Mouse (Mus musculus): ENCODE measurements at regions not wholly inside any gene's neighbourhood (a gene's known extent, or its start where the extent isn't known, plus 50 kb on each side); places are given as distances from the start of the nearest gene placed in this dataset.
"Not testable (repeated sequence)": the region's sequence is repeated elsewhere in the genome, so short reads cannot be mapped to it uniquely, and the experiment has no call there.

DNA sequence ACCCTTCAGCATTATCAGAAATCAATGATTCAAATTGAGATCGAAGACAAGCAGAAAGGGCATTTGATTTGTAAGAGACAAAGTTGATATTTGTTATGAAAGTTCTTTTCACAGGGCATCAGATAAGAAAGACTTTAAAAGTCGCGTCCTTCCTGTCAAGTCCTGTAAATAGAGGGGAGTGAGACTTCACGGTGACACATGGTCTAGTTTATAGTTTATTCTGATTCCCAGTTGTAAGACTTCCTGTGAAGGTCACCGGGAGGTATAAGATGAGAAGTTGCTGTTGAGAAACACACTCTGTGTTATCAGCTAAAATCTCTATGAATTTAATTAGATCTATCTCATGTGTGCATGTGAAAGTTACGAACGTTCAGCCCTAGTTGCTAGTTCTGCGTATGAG is 103.8 kb upstream of the Nrip1 start:
- H3K27me3 ChIP-seq (ENCODE audit: insufficient read depth, low read length): no peaks in the 10 kb centered on the region
- TF ChIP-seq CTCF (conservative IDR thresholded peaks at IDR 0.05; ENCODE audit: low read length): no peak
- TF ChIP-seq NANOG (IDR thresholded peaks at IDR 0.05; ENCODE audit: borderline replicate concordance, low read length): no peak
- no peak for TF ChIP-seq POU5F1 (IDR thresholded peaks at IDR 0.05; ENCODE audit: borderline replicate concordance, low read length)
- H3K4me3 ChIP-seq (replicated peaks; ENCODE audit: low read length): no peak overlapping the region
- H3K9me3 ChIP-seq (ENCODE audit: low read length): peaks cover 3% of the 10 kb centered on the region; the same call in 1 of the 2 replicates
- H3K36me3 ChIP-seq (ENCODE audit: insufficient read depth, low read length): no peaks in the 10 kb centered on the region
- H3K4me1 ChIP-seq (replicated peaks; ENCODE audit: low read depth, low read length): no peaks in the 10 kb centered on the region

DNA sequence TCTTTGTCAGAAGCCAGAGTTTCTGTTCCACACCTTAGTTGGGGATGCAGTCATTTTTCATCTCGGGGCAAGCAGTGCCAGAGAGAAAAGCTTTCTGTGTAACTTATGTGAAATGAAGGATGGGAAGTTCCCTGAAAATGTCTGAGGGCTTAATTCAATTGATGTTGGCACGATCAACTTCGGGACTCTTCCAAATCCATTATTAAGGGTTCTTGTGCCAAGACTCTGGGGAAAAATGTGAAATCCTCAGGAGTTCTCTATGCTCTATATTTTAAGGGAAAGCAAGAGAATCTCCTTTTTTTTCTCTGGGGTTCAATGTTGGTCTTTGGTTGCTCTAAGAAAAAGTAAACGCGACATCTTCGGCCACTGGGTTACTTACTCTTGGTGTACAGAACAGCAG is 100.9 kb upstream of the Nrip1 start:
- H3K27me3 ChIP-seq (ENCODE audit: insufficient read depth, low read length): no peaks in the 10 kb centered on the region
- no peaks in the 10 kb centered on the region for H3K36me3 ChIP-seq (ENCODE audit: insufficient read depth, low read length)
- H3K9me3 ChIP-seq (ENCODE audit: low read length): no peaks in the 10 kb centered on the region
- no peaks in the 10 kb centered on the region for H3K4me1 ChIP-seq (replicated peaks; ENCODE audit: low read depth, low read length)
- TF ChIP-seq CTCF (conservative IDR thresholded peaks at IDR 0.05; ENCODE audit: low read length) (no peak), NANOG (IDR thresholded peaks at IDR 0.05; ENCODE audit: borderline replicate concordance, low read length) (no peak), POU5F1 (IDR thresholded peaks at IDR 0.05; ENCODE audit: borderline replicate concordance, low read length) (no peak)
- no peak overlapping the region for H3K4me3 ChIP-seq (replicated peaks; ENCODE audit: low read length)

DNA sequence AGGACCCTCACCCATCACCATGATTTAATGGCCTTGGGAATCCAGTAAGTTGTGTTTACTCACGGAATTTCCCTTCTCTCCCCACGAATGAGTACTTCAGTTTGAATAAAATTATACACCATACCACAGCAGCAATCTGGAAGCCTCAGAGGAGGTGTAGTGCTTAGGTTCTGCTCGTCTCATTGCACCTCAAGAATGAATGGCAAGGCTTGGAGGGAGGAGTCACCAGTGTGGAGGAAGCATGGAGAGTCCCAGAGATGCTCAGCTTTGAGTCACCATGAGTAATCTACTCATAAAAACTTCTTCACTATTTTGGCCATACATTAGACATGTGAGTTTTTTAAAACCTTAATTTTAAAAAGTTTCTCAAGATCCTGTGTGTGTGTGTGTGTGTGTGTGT is 98.8 kb upstream of the Nrip1 start:
- TF ChIP-seq CTCF (conservative IDR thresholded peaks at IDR 0.05; ENCODE audit: low read length): no peak
- TF ChIP-seq POU5F1 (IDR thresholded peaks at IDR 0.05; ENCODE audit: borderline replicate concordance, low read length): no peak
- TF ChIP-seq NANOG (IDR thresholded peaks at IDR 0.05; ENCODE audit: borderline replicate concordance, low read length): no peak
- Histone ChIP-seq H3K4me3 (replicated peaks; ENCODE audit: low read length) (no peak overlapping the region), H3K9me3 (ENCODE audit: low read length) (peaks cover 4% of the 10 kb centered on the region; the same call in 1 of the 2 replicates), H3K27me3 (ENCODE audit: insufficient read depth, low read length) (no peaks in the 10 kb centered on the region), H3K4me1 (replicated peaks; ENCODE audit: low read depth, low read length) (no peaks in the 10 kb centered on the region), H3K36me3 (ENCODE audit: insufficient read depth, low read length) (no peaks in the 10 kb centered on the region)

DNA sequence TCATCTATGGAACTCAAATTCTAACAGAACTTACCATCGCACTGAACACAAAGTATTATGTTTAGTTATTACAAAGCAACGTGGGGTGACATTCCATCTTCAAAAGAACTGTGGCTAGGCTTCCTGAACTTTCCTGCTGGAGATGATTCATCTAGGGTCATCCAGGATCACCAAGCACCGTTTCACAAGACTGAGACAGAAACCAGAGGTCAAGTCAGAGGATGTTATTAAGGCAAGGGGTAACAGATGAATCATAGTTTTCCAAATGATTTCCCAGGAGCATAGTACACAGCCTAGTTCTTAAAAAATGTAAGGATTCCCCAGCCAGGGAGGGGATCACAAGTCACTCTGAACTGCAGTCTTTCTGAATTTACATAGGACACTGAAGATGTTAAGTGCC is 97.5 kb upstream of the Nrip1 start:
- Histone ChIP-seq H3K4me1 (replicated peaks; ENCODE audit: low read depth, low read length) (no peaks in the 10 kb centered on the region), H3K4me3 (replicated peaks; ENCODE audit: low read length) (no peak overlapping the region), H3K27me3 (ENCODE audit: insufficient read depth, low read length) (no peaks in the 10 kb centered on the region), H3K36me3 (ENCODE audit: insufficient read depth, low read length) (no peaks in the 10 kb centered on the region), H3K9me3 (ENCODE audit: low read length) (peaks cover 4% of the 10 kb centered on the region; the same call in 1 of the 2 replicates)
- no peak for TF ChIP-seq NANOG (IDR thresholded peaks at IDR 0.05; ENCODE audit: borderline replicate concordance, low read length)
- TF ChIP-seq POU5F1 (IDR thresholded peaks at IDR 0.05; ENCODE audit: borderline replicate concordance, low read length): no peak
- TF ChIP-seq CTCF (conservative IDR thresholded peaks at IDR 0.05; ENCODE audit: low read length): no peak

DNA sequence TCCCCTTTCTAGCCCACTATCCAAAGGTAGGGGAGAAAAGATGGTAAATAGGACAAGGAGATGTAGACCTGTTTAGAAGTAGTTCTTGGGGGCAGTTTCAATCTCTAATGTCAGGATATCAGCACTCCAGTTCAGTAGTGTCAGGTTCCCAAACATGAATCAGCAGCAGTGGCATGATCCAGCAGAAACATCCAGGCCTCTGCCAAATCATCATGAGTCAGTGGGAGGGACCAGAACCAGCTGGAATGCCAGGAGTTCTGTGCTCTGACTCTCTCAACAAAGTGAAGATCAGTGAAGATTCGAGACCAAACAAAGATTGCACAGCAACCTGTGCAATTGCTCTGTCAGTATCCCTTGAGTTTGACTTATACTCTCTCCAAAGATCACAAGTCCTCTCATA is 85.9 kb upstream of the Nrip1 start:
- Histone ChIP-seq H3K4me3 (replicated peaks; ENCODE audit: low read length) (no peak overlapping the region), H3K36me3 (ENCODE audit: insufficient read depth, low read length) (no peaks in the 10 kb centered on the region), H3K27me3 (ENCODE audit: insufficient read depth, low read length) (no peaks in the 10 kb centered on the region), H3K4me1 (replicated peaks; ENCODE audit: low read depth, low read length) (no peaks in the 10 kb centered on the region), H3K9me3 (ENCODE audit: low read length) (peaks cover 15% of the 10 kb centered on the region)
- TF ChIP-seq NANOG (IDR thresholded peaks at IDR 0.05; ENCODE audit: borderline replicate concordance, low read length) (no peak), CTCF (conservative IDR thresholded peaks at IDR 0.05; ENCODE audit: low read length) (no peak), POU5F1 (IDR thresholded peaks at IDR 0.05; ENCODE audit: borderline replicate concordance, low read length) (no peak)

DNA sequence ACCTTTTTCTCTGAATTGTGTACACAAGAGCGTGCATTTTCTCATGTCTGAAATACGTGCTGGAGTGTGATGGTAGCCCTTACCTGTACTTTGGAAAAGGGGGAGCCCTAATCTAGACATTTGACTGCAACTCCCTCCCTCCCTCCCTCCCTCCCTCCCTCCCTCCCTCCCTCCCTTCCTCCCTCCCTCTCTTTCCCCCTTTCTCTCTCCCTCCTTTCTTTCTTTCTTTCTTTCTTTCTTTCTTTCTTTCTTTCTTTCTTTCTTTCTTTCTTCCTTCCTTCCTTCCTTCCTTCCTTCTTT is 82.6 kb upstream of the Nrip1 start:
- H3K27me3 ChIP-seq (ENCODE audit: insufficient read depth, low read length); H3K4me3 ChIP-seq (replicated peaks; ENCODE audit: low read length); H3K4me1 ChIP-seq (replicated peaks; ENCODE audit: low read depth, low read length); H3K36me3 ChIP-seq (ENCODE audit: insufficient read depth, low read length): not testable (repeated sequence)
- peaks cover 15% of the 10 kb centered on the region for H3K9me3 ChIP-seq (ENCODE audit: low read length)

DNA sequence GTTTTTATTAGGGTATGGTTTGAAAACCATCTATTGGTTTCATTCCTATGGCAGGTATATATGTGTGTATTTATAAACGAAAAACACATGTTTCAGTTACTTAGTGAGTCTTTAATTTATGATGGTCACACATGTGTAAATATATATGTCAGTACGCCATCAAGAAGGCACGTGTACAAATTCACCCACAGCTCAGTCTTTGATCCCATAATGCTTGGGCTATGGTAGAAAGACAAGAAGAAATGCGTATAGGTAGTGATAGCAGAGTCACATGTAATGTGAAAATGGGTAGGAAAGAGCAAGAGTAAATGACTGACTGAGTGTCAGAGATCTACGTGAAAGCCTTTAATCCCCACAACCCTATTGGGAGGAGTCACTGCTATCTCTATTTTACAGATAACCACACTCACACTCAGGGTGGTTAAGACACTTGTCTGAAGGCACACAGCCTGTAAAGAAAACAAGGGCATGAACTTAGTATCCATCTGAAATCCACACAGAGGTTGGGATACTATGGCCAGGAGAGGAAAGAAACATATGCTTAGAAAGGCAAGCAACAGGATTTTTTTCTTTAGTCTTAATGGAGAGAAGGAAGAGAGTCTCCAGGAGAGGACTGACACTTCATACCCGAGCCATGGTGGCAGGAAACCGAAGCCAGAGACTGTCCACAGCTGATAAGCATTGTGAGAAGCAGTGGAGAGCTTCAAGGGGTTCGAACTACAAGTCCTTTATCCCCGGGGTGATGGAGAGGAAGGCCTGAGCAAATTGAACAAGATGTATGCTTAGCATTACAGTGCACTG is 82.1 kb upstream of the Nrip1 start:
- H3K9me3 ChIP-seq (ENCODE audit: low read length): peaks cover 12% of the 10 kb centered on the region
- no peaks in the 10 kb centered on the region for H3K36me3 ChIP-seq (ENCODE audit: insufficient read depth, low read length)
- H3K27me3 ChIP-seq (ENCODE audit: insufficient read depth, low read length): no peaks in the 10 kb centered on the region
- TF ChIP-seq POU5F1 (IDR thresholded peaks at IDR 0.05; ENCODE audit: borderline replicate concordance, low read length) (no peak), CTCF (conservative IDR thresholded peaks at IDR 0.05; ENCODE audit: low read length) (no peak), NANOG (IDR thresholded peaks at IDR 0.05; ENCODE audit: borderline replicate concordance, low read length) (no peak)
- no peaks in the 10 kb centered on the region for H3K4me1 ChIP-seq (replicated peaks; ENCODE audit: low read depth, low read length)
- no peak overlapping the region for H3K4me3 ChIP-seq (replicated peaks; ENCODE audit: low read length)

DNA sequence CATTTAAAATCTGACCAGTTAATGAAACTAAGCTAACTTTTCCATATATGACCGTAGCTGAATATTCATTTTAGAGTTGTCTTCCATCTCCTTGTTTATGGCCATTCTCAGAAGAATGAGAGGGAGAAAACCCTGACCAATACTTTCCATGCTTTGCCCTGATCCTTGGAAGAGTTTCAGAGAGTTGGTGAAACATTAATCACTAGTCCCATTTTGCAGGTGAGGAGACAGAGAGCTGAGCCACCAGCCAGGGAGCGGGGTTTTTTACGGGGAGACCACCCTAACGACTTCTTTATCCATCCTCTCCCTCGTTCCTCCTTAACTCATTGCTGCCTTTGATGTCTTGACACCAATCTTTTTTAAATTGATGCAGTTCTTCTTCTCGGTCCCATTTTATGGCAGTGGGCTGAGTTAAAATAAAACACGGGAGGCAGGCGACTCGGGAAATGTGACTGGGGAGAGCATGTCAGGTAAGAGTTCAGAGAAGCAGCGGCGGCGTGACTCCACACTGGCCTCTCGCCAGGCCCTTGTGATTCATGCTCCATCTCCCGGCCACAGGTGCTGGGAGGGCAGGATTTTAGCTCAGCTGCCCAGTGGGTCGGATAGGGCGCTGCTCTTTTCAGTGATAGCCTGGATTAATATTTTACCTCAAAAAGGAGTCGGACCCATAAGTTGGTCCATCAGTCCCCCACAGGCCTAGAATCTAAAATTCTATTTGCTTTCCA is 81.3 kb upstream of the Nrip1 start:
- peaks cover 6% of the 10 kb centered on the region for H3K9me3 ChIP-seq (ENCODE audit: low read length)
- no peaks in the 10 kb centered on the region for H3K27me3 ChIP-seq (ENCODE audit: insufficient read depth, low read length)
- no peaks in the 10 kb centered on the region for H3K4me1 ChIP-seq (replicated peaks; ENCODE audit: low read depth, low read length)
- H3K4me3 ChIP-seq (replicated peaks; ENCODE audit: low read length): no peak overlapping the region
- H3K36me3 ChIP-seq (ENCODE audit: insufficient read depth, low read length): no peaks in the 10 kb centered on the region
- TF ChIP-seq CTCF (conservative IDR thresholded peaks at IDR 0.05; ENCODE audit: low read length): no peak

Measured in E14TG2a.4 (cell line).